Mouse (Mus musculus) stomach, embryonic 16.5 days (tissue): ENCODE measurements around the gene Vwc2. TPM values are rescaled to one million over a fixed set of nuclear protein-coding genes. Genes with fewer than 3 reads are reported as not detected.

ENCODE experiments used
- ATAC-seq: fragments of 200-750 bp; cut with Nextera tagmentation; 2 replicates; pipeline ENCODE4 v1.8.0; 2017; ENCODE audit warnings: moderate number of reproducible peaks, moderate TSS enrichment; ENCODE audit not compliant: insufficient read depth, low FRiP score
- H3K27ac ChIP-seq: fragments of 300-500 bp; sonication (generic); 2 replicates; pipeline ENCODE4 v1.5.1; 2014; ENCODE audit warnings: low read length
- H3K27me3 ChIP-seq: fragments of 300-500 bp; sonication (generic); 2 replicates; pipeline ENCODE4 v1.6.1; 2014; ENCODE audit warnings: low read length, control low read depth, mixed read lengths; ENCODE audit not compliant: control insufficient read depth, insufficient read depth
- H3K36me3 ChIP-seq: fragments of 300-500 bp; sonication (generic); 2 replicates; pipeline ENCODE4 v1.6.1; 2014; ENCODE audit warnings: low read length; ENCODE audit not compliant: control insufficient read depth, insufficient read depth
- H3K4me1 ChIP-seq: fragments of 300-500 bp; sonication (generic); 2 replicates; pipeline ENCODE4 v1.6.1; 2014; ENCODE audit warnings: low read length, control low read depth, mixed read lengths; ENCODE audit not compliant: control insufficient read depth, insufficient read depth
- H3K4me2 ChIP-seq: fragments of 300-500 bp; sonication (generic); 2 replicates; pipeline ENCODE4 v1.6.1; 2014; ENCODE audit warnings: low read depth, low read length, mixed read lengths
- H3K4me3 ChIP-seq: fragments of 300-500 bp; sonication (generic); replicated peaks from 2 replicates; pipeline ENCODE4 v1.5.1; 2014; ENCODE audit warnings: mild to moderate bottlenecking, low read length
- H3K9ac ChIP-seq: fragments of 300-500 bp; sonication (generic); 2 replicates; pipeline ENCODE4 v1.6.1; 2014; ENCODE audit warnings: low read length
- H3K9me3 ChIP-seq: fragments of 300-500 bp; sonication (generic); replicated peaks from 2 replicates; pipeline ENCODE4 v1.6.1; 2016; ENCODE audit warnings: low read length, control low read depth; ENCODE audit not compliant: control insufficient read depth
- WGBS: fragments of 180-500 bp; shearing (Covaris S2); extraction: QIAGEN DNeasy Blood & Tissue Kit; methylation state at CpG from one replicate; pipeline ENCODE4 v1.1.7; 2014; 5-methylcytosine and 5-hydroxymethylcytosine counted together
- polyA plus RNA-seq: library from polyadenylated mRNA; unstranded; fragments of >200 nt; fragmentation: Nextera tagmentation; extraction: Ambion mirVana; gene quantifications from 2 replicates; pipeline ENCODE4 v1.2.1, GENCODE M21; 2015

Vwc2 gene
- 0.76 and 1.1 TPM in 2 replicates for polyA plus RNA-seq

DNA sequence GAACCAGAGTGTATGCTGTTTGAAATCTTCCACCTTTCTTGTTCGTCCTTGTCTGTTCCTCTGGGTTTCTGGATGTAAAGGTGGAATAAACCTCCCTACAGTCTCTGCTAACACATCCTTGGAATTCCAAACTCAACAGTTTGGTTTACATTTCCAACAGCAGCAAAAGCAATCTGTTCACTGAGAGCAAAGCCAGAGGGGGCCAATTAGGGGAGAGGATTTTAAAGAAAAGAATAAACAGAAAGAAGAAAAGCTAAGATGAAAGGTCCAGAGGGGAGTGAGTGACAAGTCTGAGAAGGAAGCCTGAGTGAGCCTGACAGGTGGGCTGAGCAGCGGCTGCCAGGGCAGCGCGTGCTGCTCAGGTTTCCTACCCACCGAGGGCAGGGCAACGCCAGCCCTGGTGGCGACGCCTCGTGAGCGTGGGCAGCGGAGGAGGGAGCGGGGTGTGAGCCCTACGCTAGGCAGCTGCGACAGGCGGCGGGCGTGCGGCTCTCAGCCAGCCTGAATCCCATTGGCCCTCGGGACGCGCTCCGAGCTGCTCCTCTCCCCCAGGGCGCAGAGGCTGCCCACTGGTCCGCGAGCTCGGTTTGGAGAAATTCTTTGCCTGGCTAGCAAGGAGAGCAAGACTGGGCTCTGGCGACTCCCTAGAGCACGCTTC lies at the start of gene Vwc2:
Vwc2 (plus strand) TSS at position 648 of the 658 bp plus-strand sequence.
- 1% methylated on average over 28 of the region's 28 CpGs for WGBS
- Histone ChIP-seq H3K27me3 (peaks cover 47% of the 10 kb centered on the region), H3K9ac (no peak within 1 kb of the TSS; the same call in 1 of the 2 replicates), H3K4me3 (peak within 1 kb of the TSS; percentile 50), H3K27ac (no peak within 1 kb of the TSS), H3K36me3 (no peaks in the 10 kb centered on the region), H3K9me3 (no peaks in the 10 kb centered on the region), H3K4me1 (peaks cover 8% of the 10 kb centered on the region), H3K4me2 (peak within 1 kb of the TSS; percentile 59)
- peak; percentile 31; the same call in 1 of the 2 replicates for ATAC-seq

DNA sequence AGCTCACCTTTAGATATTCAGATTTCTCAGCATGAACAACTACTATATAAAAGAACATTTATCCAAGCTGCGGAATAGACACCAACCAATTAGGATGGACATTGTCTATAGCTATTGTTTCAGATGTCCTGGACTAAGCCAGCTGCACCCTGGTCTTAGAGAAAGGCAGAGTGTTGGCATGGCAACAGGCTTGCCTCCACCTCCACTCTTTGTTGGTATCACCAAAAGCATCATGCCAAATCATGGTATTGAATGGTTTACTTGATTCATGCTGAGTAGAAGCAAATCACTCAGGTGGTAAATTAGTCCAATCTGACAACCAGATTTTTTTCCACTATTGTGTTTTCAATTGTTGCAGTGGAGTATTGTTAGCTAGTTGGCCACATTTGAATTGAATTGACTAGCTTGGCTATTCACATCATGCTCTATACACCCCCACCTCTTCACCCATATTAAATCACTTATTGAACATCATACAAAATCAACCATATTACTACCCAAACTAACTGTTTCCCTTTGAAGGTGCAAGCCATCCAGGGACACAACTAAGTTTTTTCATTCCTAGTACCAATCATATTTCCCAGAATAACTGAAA lies 25.8 kb upstream of the Vwc2 start:
- no peak overlapping the region for H3K4me2 ChIP-seq
- no peak for ATAC-seq
- H3K27me3 ChIP-seq, result no peaks in the 10 kb centered on the region
- H3K4me3 ChIP-seq, result no peak overlapping the region
- 81% methylated on average over 1 of the region's 1 CpGs for WGBS
- no peaks in the 10 kb centered on the region for H3K9me3 ChIP-seq
- H3K4me1 ChIP-seq, result no peaks in the 10 kb centered on the region
- no peak overlapping the region for H3K27ac ChIP-seq
- H3K9ac ChIP-seq, result no peak overlapping the region
- H3K36me3 ChIP-seq, result no peaks in the 10 kb centered on the region

DNA sequence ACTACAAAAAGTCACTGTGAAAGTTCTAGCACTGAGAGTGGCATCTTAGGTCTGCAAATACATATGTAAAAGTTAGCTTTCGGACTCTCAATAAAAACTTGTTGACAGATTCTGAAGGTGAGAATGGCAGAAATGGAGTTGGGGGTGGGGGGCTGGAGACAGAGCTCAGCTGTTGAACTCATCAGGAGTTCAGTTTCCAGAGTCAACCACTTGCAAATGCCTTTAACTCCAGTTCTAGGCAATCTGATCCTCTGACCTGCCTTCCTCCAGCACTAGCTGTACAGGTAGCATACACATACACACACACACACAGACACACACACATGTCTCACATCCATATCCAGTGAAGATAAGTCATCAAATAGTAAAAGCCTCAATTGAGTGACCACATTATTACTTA lies 16.4 kb upstream of the Vwc2 start:
- no peaks in the 10 kb centered on the region for H3K9me3 ChIP-seq
- no peak overlapping the region for H3K27ac ChIP-seq
- ATAC-seq, result no peak
- H3K9ac ChIP-seq, result no peak overlapping the region
- H3K27me3 ChIP-seq, result no peaks in the 10 kb centered on the region
- 90% methylated on average over 1 of the region's 1 CpGs for WGBS
- H3K36me3 ChIP-seq, result no peaks in the 10 kb centered on the region
- H3K4me3 ChIP-seq, result no peak overlapping the region
- H3K4me2 ChIP-seq, result no peak overlapping the region
- no peaks in the 10 kb centered on the region for H3K4me1 ChIP-seq

DNA sequence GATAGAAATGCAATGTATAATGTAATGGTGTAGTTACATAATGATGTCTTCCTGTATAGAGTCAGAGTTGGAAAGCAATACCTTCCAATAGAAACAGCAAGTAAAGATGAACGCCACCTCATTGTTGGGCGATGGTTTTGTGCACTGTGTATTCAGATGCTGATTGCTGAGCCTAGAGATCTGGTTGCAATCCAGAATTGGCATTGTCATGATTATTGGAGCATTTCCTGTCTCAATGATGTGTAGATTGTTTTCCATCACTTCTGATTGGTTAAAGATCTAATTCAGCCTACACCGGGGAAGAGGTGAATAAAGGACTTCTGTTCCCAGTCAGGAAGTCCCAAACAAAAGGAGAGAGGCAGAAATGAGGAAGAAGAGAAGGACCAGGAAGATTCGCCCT lies 15.7 kb upstream of the Vwc2 start:
- Histone ChIP-seq H3K4me1 (no peaks in the 10 kb centered on the region), H3K27ac (no peak overlapping the region), H3K4me2 (no peak overlapping the region), H3K27me3 (no peaks in the 10 kb centered on the region), H3K4me3 (no peak overlapping the region), H3K9ac (no peak overlapping the region), H3K9me3 (no peaks in the 10 kb centered on the region), H3K36me3 (no peaks in the 10 kb centered on the region)
- 79% methylated on average over 4 of the region's 4 CpGs for WGBS
- no peak for ATAC-seq

DNA sequence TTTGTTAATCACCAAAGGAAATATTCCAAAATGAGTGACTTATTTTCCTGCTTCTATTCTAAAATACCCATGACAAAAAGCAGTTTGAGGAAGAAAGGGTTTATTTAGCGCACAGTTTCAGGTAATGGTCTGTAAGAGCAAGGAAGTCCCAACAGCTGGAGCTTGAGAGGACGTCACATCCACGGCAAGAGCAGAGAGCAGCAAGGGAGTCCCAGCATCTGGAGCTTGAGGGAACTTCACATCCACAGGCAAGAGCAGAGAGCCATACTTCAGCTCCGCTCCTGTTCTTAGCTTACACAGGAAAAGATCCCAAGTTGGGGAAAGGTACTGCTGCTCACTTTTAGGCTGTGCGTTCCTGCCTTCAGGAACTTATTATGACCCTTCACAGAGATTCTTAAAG lies 15.0 kb upstream of the Vwc2 start:
- WGBS, result 85% methylated on average over 5 of the region's 5 CpGs
- Histone ChIP-seq H3K4me3 (no peak overlapping the region), H3K36me3 (no peaks in the 10 kb centered on the region), H3K4me2 (no peak overlapping the region), H3K9me3 (no peaks in the 10 kb centered on the region), H3K4me1 (no peaks in the 10 kb centered on the region), H3K27ac (no peak overlapping the region), H3K27me3 (no peaks in the 10 kb centered on the region), H3K9ac (no peak overlapping the region)
- no peak for ATAC-seq

DNA sequence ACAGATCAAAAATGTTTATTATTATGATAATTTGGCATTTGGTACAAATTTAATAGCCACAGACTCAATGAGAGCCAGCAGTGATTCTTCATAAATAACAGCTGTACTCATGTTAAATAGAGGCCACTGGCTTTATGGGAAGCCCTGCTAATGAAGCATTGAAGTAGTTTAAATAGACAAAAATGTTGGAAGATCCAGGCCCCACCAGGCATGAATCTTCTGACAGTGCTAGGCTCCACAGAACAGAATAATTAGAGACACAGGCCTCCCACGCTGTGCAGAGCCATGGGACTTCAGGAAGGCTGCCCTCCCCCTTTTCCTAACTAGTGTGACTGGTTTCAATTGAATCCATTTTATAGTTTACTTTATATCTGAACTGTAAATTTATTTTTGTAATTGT lies 11.8 kb upstream of the Vwc2 start:
- H3K27me3 ChIP-seq, result no peaks in the 10 kb centered on the region
- no peaks in the 10 kb centered on the region for H3K36me3 ChIP-seq
- H3K27ac ChIP-seq, result no peak overlapping the region
- ATAC-seq, result peak; percentile 72
- 29% methylated on average over 1 of the region's 1 CpGs for WGBS
- H3K4me3 ChIP-seq, result no peak overlapping the region
- H3K4me2 ChIP-seq, result no peak overlapping the region
- H3K9ac ChIP-seq, result no peak overlapping the region
- H3K4me1 ChIP-seq, result no peaks in the 10 kb centered on the region
- no peaks in the 10 kb centered on the region for H3K9me3 ChIP-seq

DNA sequence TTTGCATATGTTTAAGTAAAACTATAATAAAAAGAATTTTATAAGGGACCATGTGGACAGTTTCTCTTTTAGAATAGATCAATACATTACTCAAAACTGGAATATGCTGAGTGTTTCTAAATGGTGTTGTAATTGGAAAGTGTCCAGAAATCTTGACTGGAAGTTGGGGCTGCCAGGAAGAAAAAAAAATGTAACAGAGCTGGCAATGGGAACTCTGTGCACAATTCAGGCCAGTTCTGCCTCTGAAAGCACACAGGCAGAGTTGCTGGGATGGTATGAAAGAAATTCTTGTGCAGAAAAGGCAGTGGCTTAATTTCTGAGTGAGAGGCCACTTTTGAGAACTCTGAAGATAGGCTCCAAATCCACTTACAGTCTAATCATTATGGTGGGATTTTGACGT lies 11.4 kb upstream of the Vwc2 start:
- no peaks in the 10 kb centered on the region for H3K27me3 ChIP-seq
- 27% methylated on average over 1 of the region's 1 CpGs for WGBS
- no peaks in the 10 kb centered on the region for H3K9me3 ChIP-seq
- H3K36me3 ChIP-seq, result no peaks in the 10 kb centered on the region
- H3K4me2 ChIP-seq, result no peak overlapping the region
- no peak overlapping the region for H3K4me3 ChIP-seq
- H3K27ac ChIP-seq, result 0 out of 2 replicates have a peak overlapping the region, but pooled peaks have one; percentile 27
- no peaks in the 10 kb centered on the region for H3K4me1 ChIP-seq
- no peak overlapping the region for H3K9ac ChIP-seq
- peak; percentile 50; the same call in 1 of the 2 replicates for ATAC-seq

DNA sequence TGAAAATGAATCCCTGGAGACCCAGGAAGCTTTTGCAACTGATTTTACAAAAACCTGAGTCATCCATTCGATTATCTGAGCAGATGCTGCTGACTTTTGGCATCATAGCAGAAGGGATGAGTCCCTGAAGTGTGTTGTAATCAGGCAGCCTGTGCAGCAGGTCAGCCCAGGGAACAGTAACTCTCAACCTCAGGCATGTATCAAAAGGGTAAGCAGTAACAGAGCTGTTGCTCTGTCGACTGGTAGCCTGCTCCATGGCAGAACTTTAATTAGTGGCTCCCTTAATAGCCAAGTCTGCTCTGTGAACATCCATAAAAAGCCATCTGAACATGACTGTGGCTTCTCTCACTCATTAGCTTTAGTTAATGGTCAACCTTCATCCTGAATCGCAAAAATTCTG lies 5.1 kb upstream of the Vwc2 start:
- Histone ChIP-seq H3K27me3 (peaks cover 9% of the 10 kb centered on the region), H3K4me2 (no peak overlapping the region), H3K9ac (no peak overlapping the region), H3K9me3 (no peaks in the 10 kb centered on the region), H3K4me1 (no peaks in the 10 kb centered on the region), H3K4me3 (no peak overlapping the region), H3K27ac (no peak overlapping the region), H3K36me3 (no peaks in the 10 kb centered on the region)
- no peak for ATAC-seq
- WGBS, result 56% methylated on average over 3 of the region's 3 CpGs

DNA sequence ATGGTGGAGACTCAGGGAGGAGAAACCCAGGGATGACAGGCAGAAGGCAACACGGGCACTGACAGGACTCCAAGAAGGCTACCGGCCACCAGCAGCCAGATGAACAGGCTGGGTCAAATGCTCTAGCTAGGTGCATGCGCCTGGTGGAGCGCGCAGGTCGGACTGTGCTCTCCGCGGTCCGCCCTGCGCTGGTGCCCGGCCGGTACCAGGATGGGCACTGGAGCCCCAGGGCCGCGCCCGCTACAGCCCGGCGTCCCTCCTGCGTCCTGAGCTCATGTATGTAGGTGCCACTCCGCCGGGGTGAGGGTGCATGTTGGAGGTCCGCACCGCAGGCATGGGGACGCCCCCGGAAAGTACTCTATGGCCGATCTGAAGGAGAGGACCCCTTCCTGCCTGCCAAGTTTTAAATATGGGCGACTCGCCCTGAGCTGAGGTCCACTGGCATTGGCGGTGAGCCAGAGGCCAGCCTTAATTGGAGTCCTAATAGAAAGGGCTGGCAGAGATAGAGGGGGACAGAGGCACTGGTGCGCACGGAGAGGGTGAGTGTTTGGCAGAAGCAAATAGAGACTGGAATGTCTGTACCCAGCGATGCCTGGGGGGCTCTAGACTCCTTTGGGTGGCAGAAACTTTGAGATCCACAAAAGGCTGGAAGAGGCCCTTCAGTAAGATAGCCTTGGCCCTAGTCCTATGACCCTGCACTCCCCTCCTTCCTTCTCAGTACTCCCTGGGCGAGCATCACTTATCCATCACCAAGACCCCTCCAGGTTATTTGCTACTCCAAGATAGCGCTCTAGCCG lies 409 bp downstream of the Vwc2 start:
- H3K4me3 ChIP-seq, result peak overlapping the region; percentile 50
- H3K9ac ChIP-seq, result no peak overlapping the region; the same call in 1 of the 2 replicates
- peaks cover 8% of the 10 kb centered on the region for H3K4me1 ChIP-seq
- peaks cover 50% of the 10 kb centered on the region for H3K27me3 ChIP-seq
- H3K27ac ChIP-seq, result no peak overlapping the region
- H3K9me3 ChIP-seq, result no peaks in the 10 kb centered on the region
- peak overlapping the region; percentile 59 for H3K4me2 ChIP-seq
- ATAC-seq, result peak; percentile 30; the same call in 1 of the 2 replicates
- WGBS, result 2% methylated on average over 34 of the region's 34 CpGs
- H3K36me3 ChIP-seq, result no peaks in the 10 kb centered on the region
